Mouse (Mus musculus): ENCODE results near the gene Ugt1a9.
"Not testable (repeated sequence)": the region's sequence is repeated elsewhere in the genome, so short reads cannot be mapped to it uniquely, and the experiment has no call there.

DNA sequence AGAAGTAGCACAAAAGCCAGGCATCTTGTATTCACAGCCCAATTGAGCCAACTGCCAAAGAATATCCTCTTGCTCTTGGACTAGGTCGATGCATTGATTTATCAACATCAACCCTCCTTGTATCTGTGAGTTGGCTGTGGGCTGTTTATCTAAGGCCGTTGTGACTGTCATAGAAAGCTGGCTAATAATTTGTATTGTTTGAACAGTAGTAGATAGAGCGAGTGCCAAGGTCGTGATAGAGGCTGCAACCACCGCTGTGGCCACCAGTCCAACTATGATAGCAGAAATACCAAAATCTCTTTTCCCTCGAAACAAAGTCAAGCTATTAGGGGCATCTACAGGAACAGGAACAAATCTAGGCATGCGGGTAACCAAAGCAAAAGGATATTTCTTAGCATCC lies 101.6 kb downstream of the Ugt1a9 start:
- not testable (repeated sequence) for TF ChIP-seq CTCF (IDR thresholded peaks at IDR 0.05); EP300 (IDR thresholded peaks at IDR 0.05; ENCODE audit: insufficient read depth, low read depth, low read length); POLR2A (IDR thresholded peaks at IDR 0.05; ENCODE audit: insufficient read depth, low read depth, low read length)
